Mouse (Mus musculus) forebrain, postnatal 0 days (tissue): ENCODE measurements around the gene AW209491. TPM values are rescaled to one million over a fixed set of nuclear protein-coding genes. Genes with fewer than 3 reads are reported as not detected.

ENCODE experiments used
- ATAC-seq: fragments of 200-750 bp; cut with Nextera tagmentation; 2 replicates; pipeline ENCODE4 v1.8.0; 2017; ENCODE audit warnings: mild to moderate bottlenecking, moderate library complexity
- DNase-seq: peaks from one replicate; pipeline ENCODE4 v3.0.0-alpha.2; 2015
- H3K27ac ChIP-seq: fragments of 300-500 bp; sonication (generic); 2 replicates; pipeline ENCODE4 v1.5.1; 2014; ENCODE audit warnings: low read depth, mild to moderate bottlenecking, antibody characterized with exemption, low read length, moderate library complexity, mixed read lengths
- H3K27me3 ChIP-seq: fragments of 300-500 bp; sonication (generic); 2 replicates; pipeline ENCODE4 v1.6.1; 2014; ENCODE audit warnings: mild to moderate bottlenecking, low read length, mixed read lengths; ENCODE audit not compliant: insufficient read depth
- H3K36me3 ChIP-seq: fragments of 300-500 bp; sonication (generic); 2 replicates; pipeline ENCODE4 v1.6.1; 2014; ENCODE audit warnings: mild to moderate bottlenecking, moderate library complexity; ENCODE audit not compliant: insufficient read depth
- H3K4me1 ChIP-seq: fragments of 300-500 bp; sonication (generic); 2 replicates; pipeline ENCODE4 v1.6.1; 2014; ENCODE audit warnings: antibody characterized with exemption; ENCODE audit not compliant: insufficient read depth
- H3K4me2 ChIP-seq: fragments of 300-500 bp; sonication (generic); 2 replicates; pipeline ENCODE4 v1.6.1; 2014; ENCODE audit warnings: low read depth, mild to moderate bottlenecking, moderate library complexity
- H3K4me3 ChIP-seq: fragments of 300-500 bp; sonication (generic); 2 replicates; pipeline ENCODE4 v1.5.1; 2014; ENCODE audit warnings: low read depth, low read length, mixed read lengths
- H3K9ac ChIP-seq: fragments of 300-500 bp; sonication (generic); 2 replicates; pipeline ENCODE4 v1.6.1; 2014; ENCODE audit warnings: mild to moderate bottlenecking
- H3K9me3 ChIP-seq: fragments of 300-500 bp; sonication (generic); 2 replicates; pipeline ENCODE4 v1.6.1; 2016; ENCODE audit warnings: low read length
- CTCF ChIP-seq: sonication (generic); IDR thresholded peaks from 2 replicates; pipeline ENCODE4 v1.5.1; 2016; ENCODE audit warnings: antibody characterized with exemption, control low read depth, low read depth
- WGBS: fragments of 180-500 bp; shearing (Covaris S2); extraction: QIAGEN DNeasy Blood & Tissue Kit; methylation state at CpG from one replicate; pipeline ENCODE4 v1.1.7; 2014; 5-methylcytosine and 5-hydroxymethylcytosine counted together
- polyA plus RNA-seq: library from polyadenylated mRNA; unstranded; fragments of >200 nt; fragmentation: Nextera tagmentation; extraction: Ambion mirVana; gene quantifications from 2 replicates; pipeline ENCODE4 v1.2.1, GENCODE M21; 2015
- total RNA-seq: library from RNA; depleted of rRNA; stranded (reverse); fragments of >200 nt; gene quantifications from 2 replicates; pipeline ENCODE4 v1.2.3, GENCODE M21; 2014; rRNA removed

The AW209491 gene
- total and polyA plus RNA-seq, 2 experiments from 2014 or later = 15.6 to 29.1 TPM

DNA sequence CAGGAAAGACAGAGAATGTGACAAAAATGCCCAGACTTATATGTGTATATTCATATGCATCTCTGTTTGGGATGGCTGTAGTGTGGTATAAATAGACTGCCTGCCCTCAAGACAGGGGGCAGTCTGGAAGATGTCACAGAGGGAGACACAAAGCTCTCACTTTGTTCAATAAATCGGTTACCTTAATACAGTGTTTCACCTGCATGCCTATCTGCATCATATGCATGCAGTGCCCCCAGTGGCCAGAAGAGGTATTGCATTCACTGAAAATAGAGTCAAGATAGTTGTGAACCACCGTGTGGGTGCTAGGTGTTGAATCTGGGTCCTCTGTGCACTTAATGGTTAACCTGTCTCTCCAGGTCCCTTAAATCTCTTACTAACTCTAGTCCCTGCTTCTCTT is 11.2 kb upstream of the AW209491 start:
- Histone ChIP-seq H3K4me1 (no peaks in the 10 kb centered on the region), H3K4me2 (no peak overlapping the region), H3K9ac (no peak overlapping the region), H3K9me3 (no peaks in the 10 kb centered on the region), H3K4me3 (no peak overlapping the region), H3K27me3 (no peaks in the 10 kb centered on the region), H3K36me3 (peaks cover 40% of the 10 kb centered on the region), H3K27ac (no peak overlapping the region)
- peak; percentile 69 for ATAC-seq
- TF ChIP-seq CTCF = peak; percentile 96
- DNase-seq = peak; percentile 75
- WGBS = 32% methylated on average over 2 of the region's 2 CpGs

DNA sequence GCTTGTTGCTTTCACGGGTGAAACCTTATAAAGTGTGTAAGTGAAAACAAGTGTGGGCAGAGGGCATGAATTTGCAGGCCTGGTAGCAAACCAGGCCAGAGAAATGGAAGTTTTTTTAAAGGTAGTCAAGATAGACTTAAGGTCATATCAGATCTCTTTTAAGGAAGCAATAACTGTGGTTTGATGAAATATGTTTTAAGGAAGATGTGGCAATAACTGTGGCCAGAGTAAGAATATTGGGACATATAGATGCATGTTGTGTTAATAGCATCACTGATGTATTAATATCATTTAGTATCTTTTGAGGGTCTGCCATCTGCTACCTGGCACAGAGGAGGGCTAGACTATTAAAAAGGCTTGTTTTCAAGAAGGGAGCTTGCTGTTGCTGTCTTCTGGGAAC is 10.0 kb downstream of the AW209491 start:
- 69% methylated on average over 1 of the region's 1 CpGs for WGBS
- ATAC-seq (no peak), DNase-seq (no peak)
- H3K27me3 ChIP-seq = no peaks in the 10 kb centered on the region
- no peaks in the 10 kb centered on the region for H3K9me3 ChIP-seq
- peaks cover 32% of the 10 kb centered on the region for H3K36me3 ChIP-seq
- H3K4me2 ChIP-seq = no peak overlapping the region
- H3K4me3 ChIP-seq = no peak overlapping the region
- H3K27ac ChIP-seq = no peak overlapping the region
- no peaks in the 10 kb centered on the region for H3K4me1 ChIP-seq
- TF ChIP-seq CTCF = no peak
- no peak overlapping the region for H3K9ac ChIP-seq

DNA sequence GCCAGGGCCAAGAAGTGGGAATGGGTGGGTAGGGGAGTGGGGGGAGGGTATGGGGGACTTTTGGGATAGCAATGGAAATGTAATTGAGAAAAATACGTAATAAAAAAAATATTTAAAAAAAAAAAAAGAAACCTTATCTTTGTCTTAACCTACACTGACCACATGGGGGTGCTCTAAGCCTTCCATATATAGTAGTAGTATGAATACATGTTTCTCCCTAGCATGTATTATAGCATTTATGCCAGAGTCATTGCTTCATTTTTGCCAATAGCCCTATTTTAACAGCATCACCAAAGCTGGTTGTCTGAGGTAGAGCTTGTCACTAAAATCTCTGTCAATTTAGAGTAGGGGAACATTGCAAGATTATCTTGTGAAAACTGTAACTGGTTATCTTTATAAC is 19.3 kb downstream of the AW209491 start:
- Histone ChIP-seq H3K4me1 (no peaks in the 10 kb centered on the region), H3K36me3 (no peaks in the 10 kb centered on the region), H3K27me3 (no peaks in the 10 kb centered on the region), H3K4me3 (no peak overlapping the region), H3K27ac (no peak overlapping the region), H3K4me2 (no peak overlapping the region), H3K9ac (no peak overlapping the region), H3K9me3 (no peaks in the 10 kb centered on the region)
- WGBS = 9% methylated on average over 1 of the region's 1 CpGs
- DNase-seq = peak; percentile 75
- TF ChIP-seq CTCF = peak; percentile 63
- ATAC-seq = peak; percentile 79

DNA sequence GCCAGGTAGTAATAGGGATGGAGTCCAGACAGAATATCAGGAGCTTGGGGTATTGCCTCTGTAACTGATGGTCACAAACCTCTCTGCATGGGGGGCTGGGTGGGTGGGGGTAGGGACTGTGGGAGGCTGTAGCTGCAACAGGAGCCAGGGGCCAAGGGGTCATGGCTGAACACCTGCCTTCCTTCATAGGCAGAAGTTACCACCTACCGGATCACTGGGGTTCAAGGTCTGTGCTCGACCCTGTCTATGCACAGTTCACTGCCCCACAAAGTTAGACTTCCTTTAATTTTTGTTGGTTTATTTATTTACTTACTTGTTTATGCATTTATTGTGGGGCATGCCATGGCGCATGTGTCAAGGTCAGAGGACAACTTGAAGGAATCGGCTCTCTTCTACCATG is 37.2 kb downstream of the AW209491 start:
- Histone ChIP-seq H3K4me2 (no peak overlapping the region), H3K9ac (no peak overlapping the region), H3K4me3 (no peak overlapping the region), H3K9me3 (no peaks in the 10 kb centered on the region), H3K4me1 (no peaks in the 10 kb centered on the region), H3K27ac (no peak overlapping the region), H3K27me3 (no peaks in the 10 kb centered on the region), H3K36me3 (no peaks in the 10 kb centered on the region)
- ATAC-seq = no peak
- no peak for TF ChIP-seq CTCF
- WGBS = 89% methylated on average over 4 of the region's 4 CpGs
- DNase-seq = no peak

DNA sequence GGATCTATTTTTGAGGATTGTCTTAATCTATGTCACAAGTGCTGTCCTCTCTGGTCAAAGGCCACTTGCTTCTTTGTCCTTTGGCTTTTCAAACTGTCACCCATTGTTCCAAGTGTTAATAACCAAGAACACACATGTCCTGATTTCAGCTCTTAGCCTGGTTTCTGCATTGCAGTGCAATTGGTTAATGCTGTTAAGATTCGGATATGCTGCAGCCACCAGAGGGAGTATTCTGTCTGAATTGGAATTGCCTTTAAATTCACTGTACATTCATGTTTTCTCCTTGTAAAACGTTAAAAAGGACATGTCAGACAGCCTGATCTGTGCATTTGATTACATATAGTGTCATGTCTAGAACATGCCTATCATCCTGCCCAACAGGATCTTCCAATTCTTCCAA is 40.4 kb downstream of the AW209491 start:
- Histone ChIP-seq H3K27me3 (no peaks in the 10 kb centered on the region), H3K4me1 (no peaks in the 10 kb centered on the region), H3K4me3 (no peak overlapping the region), H3K9ac (no peak overlapping the region), H3K9me3 (no peaks in the 10 kb centered on the region), H3K4me2 (no peak overlapping the region), H3K36me3 (no peaks in the 10 kb centered on the region), H3K27ac (no peak overlapping the region)
- DNase-seq (peak; percentile 82), ATAC-seq (peak; percentile 67)
- 19% methylated on average over 2 of the region's 2 CpGs for WGBS
- peak; percentile 88 for TF ChIP-seq CTCF

Other genes starting within 250 kb of the AW209491 start
- 131 and 156 TPM in 2 replicates for gene Hecw1, start 106.9 kb upstream of the AW209491 start, total RNA-seq
- gene Hecw1, start 106.9 kb upstream of the AW209491 start, polyA plus RNA-seq = 20.3 and 33.6 TPM in 2 replicates
- 36.1 and 45.9 TPM in 2 replicates for gene Mrpl32, start 17.0 kb upstream of the AW209491 start, total RNA-seq
- 114 and 124 TPM in 2 replicates for gene Mrpl32, start 17.0 kb upstream of the AW209491 start, polyA plus RNA-seq
- 88.8 and 103 TPM in 2 replicates for gene Psma2, start 16.9 kb upstream of the AW209491 start, total RNA-seq
- gene Psma2, start 16.9 kb upstream of the AW209491 start, polyA plus RNA-seq = 181 and 221 TPM in 2 replicates